Mouse (Mus musculus) liver, adult 2 months (tissue): ENCODE data around the gene Gm21973.

Experiments
- CTCF ChIP-seq: fragments of 200-500 bp; IDR thresholded peaks from 2 replicates; pipeline ENCODE4 v1.5.1; 2011; ENCODE audit warnings: low read depth, low read length, control low read depth
- POLR2A ChIP-seq: fragments of 200-500 bp; IDR thresholded peaks from 2 replicates; pipeline ENCODE4 v1.6.1; 2011; ENCODE audit warnings: low read length, control low read depth; ENCODE audit not compliant: insufficient read depth; ENCODE audit errors: extremely low read depth

GRCm38 (mm10) chr15:10358039-10358948 is 33.1 kb downstream of the Gm21973 start, which contains the start of gene Agxt2:
- TF ChIP-seq CTCF (no peak), POLR2A (no peak)
